Mouse (Mus musculus) R1 (cell line): ENCODE measurements around the gene Sp140.
"Not testable (repeated sequence)": the region's sequence is repeated elsewhere in the genome, so short reads cannot be mapped to it uniquely, and the experiment has no call there.

ENCODE experiments used
- DNase-seq: peaks from one replicate; pipeline ENCODE4 v3.0.0-alpha.2; 2018; ENCODE audit warnings: low read depth, low spot score

Sp140 gene

GRCm38 (mm10) chr1:85600078-85600477, at the start of gene Sp140:
Gene Sp140, plus strand, starts transcription at chr1:85600378.
- DNase-seq, result not testable (repeated sequence)

GRCm38 (mm10) chr1:85555261-85555660, 44.9 kb upstream of the Sp140 start:
- DNase-seq, result not testable (repeated sequence)

- DNase-seq, result not testable (repeated sequence)
Observed at GRCm38 (mm10) chr1:85573554-85573953, 26.6 kb upstream of the Sp140 start.

- not testable (repeated sequence) for DNase-seq
Observed at GRCm38 (mm10) chr1:85575376-85575775, 24.8 kb upstream of the Sp140 start, which contains the start of gene G530012D18Rik. Gene G530012D18Rik, plus strand, starts transcription at chr1:85575676.

GRCm38 (mm10) chr1:85578372-85579010, 21.7 kb upstream of the Sp140 start:
- DNase-seq, result not testable (repeated sequence)

GRCm38 (mm10) chr1:85579199-85580147, 20.7 kb upstream of the Sp140 start:
- DNase-seq, result not testable (repeated sequence)

GRCm38 (mm10) chr1:85580148-85580534, 20.0 kb upstream of the Sp140 start:
- DNase-seq, result not testable (repeated sequence)

GRCm38 (mm10) chr1:85580578-85580977, 19.6 kb upstream of the Sp140 start:
- DNase-seq, result not testable (repeated sequence)

- DNase-seq, result peak; percentile 4
Observed at GRCm38 (mm10) chr1:85581518-85581917, 18.7 kb upstream of the Sp140 start.

- not testable (repeated sequence) for DNase-seq
Observed at GRCm38 (mm10) chr1:85588697-85589096, 11.5 kb upstream of the Sp140 start.

- DNase-seq, result not testable (repeated sequence)
Observed at GRCm38 (mm10) chr1:85592526-85592925, 7.7 kb upstream of the Sp140 start.

GRCm38 (mm10) chr1:85598271-85599012, 1.7 kb upstream of the Sp140 start, which contains the start of gene Sp110:
Gene Sp110, minus strand, starts transcription at chr1:85598817.
- not testable (repeated sequence) for DNase-seq

GRCm38 (mm10) chr1:85600794-85601193, 616 bp downstream of the Sp140 start:
- DNase-seq, result peak; percentile 2

GRCm38 (mm10) chr1:85604341-85604740, 4.2 kb downstream of the Sp140 start:
- not testable (repeated sequence) for DNase-seq

- not testable (repeated sequence) for DNase-seq
Observed at GRCm38 (mm10) chr1:85608361-85608760, 8.2 kb downstream of the Sp140 start.

GRCm38 (mm10) chr1:85610581-85610980, 10.4 kb downstream of the Sp140 start:
- DNase-seq, result not testable (repeated sequence)

- DNase-seq, result not testable (repeated sequence)
Observed at GRCm38 (mm10) chr1:85615096-85615495, 14.9 kb downstream of the Sp140 start.

GRCm38 (mm10) chr1:85615819-85616218, 15.6 kb downstream of the Sp140 start:
- DNase-seq, result not testable (repeated sequence)

GRCm38 (mm10) chr1:85617161-85617560, 17.0 kb downstream of the Sp140 start:
- not testable (repeated sequence) for DNase-seq

- not testable (repeated sequence) for DNase-seq
Observed at GRCm38 (mm10) chr1:85618689-85619088, 18.5 kb downstream of the Sp140 start.

- DNase-seq, result not testable (repeated sequence)
Observed at GRCm38 (mm10) chr1:85636936-85637335, 36.8 kb downstream of the Sp140 start.
